Mouse (Mus musculus) midbrain, embryonic 16.5 days (tissue): ENCODE results near the gene Nfkbie. TPM values are rescaled to one million over a fixed set of nuclear protein-coding genes. Genes with fewer than 3 reads are reported as not detected.

Experiments used
- ATAC-seq: fragments of 200-750 bp; cut with Nextera tagmentation; 2 replicates; pipeline ENCODE4 v1.8.0; 2017; ENCODE audit warnings: moderate TSS enrichment
- H3K27ac ChIP-seq: fragments of 300-500 bp; sonication (generic); 2 replicates; pipeline ENCODE4 v1.5.1; 2014; ENCODE audit warnings: mild to moderate bottlenecking, low read length, mixed read lengths
- H3K27me3 ChIP-seq: fragments of 300-500 bp; sonication (generic); 2 replicates; pipeline ENCODE4 v1.6.1; 2014; ENCODE audit warnings: low read depth, low read length, mixed read lengths; ENCODE audit not compliant: control insufficient read depth, insufficient read depth
- H3K36me3 ChIP-seq: fragments of 300-500 bp; sonication (generic); 2 replicates; pipeline ENCODE4 v1.6.1; 2014; ENCODE audit warnings: mild to moderate bottlenecking, low read length, moderate library complexity, mixed read lengths; ENCODE audit not compliant: control insufficient read depth, insufficient read depth
- H3K4me1 ChIP-seq: fragments of 300-500 bp; sonication (generic); 2 replicates; pipeline ENCODE4 v1.6.1; 2014; ENCODE audit warnings: mild to moderate bottlenecking, low read length, mixed read lengths; ENCODE audit not compliant: control insufficient read depth, insufficient read depth
- H3K4me2 ChIP-seq: fragments of 300-500 bp; sonication (generic); 2 replicates; pipeline ENCODE4 v1.6.1; 2014; ENCODE audit warnings: mild to moderate bottlenecking, low read length, mixed read lengths
- H3K4me3 ChIP-seq: fragments of 300-500 bp; sonication (generic); 2 replicates; pipeline ENCODE4 v1.5.1; 2014; ENCODE audit warnings: low read depth, mild to moderate bottlenecking, low read length, moderate library complexity, mixed read lengths
- H3K9ac ChIP-seq: fragments of 300-500 bp; sonication (generic); 2 replicates; pipeline ENCODE4 v1.6.1; 2014; ENCODE audit warnings: low read depth, low read length, mixed read lengths
- H3K9me3 ChIP-seq: fragments of 300-500 bp; sonication (generic); replicated peaks from 2 replicates; pipeline ENCODE4 v1.6.1; 2014; ENCODE audit warnings: mild to moderate bottlenecking, low read length, mixed read lengths; ENCODE audit not compliant: control insufficient read depth, poor library complexity, severe bottlenecking
- WGBS: fragments of 180-500 bp; shearing (Covaris S2); extraction: QIAGEN DNeasy Blood & Tissue Kit; methylation state at CpG from one replicate; pipeline ENCODE4 v1.1.7; 2014; 5-methylcytosine and 5-hydroxymethylcytosine counted together
- polyA plus RNA-seq: library from polyadenylated mRNA; unstranded; fragments of >200 nt; fragmentation: Nextera tagmentation; extraction: Ambion mirVana; gene quantifications from 2 replicates; pipeline ENCODE4 v1.2.1, GENCODE M21; 2015

Nfkbie gene
- polyA plus RNA-seq, 1 experiment from 2014 or later, result 3.7 TPM

- peak within 1 kb of the TSS; percentile 91 for H3K4me2 ChIP-seq
- peak; percentile 79 for ATAC-seq
- H3K9me3 ChIP-seq, result no peaks in the 10 kb centered on the region
- H3K27ac ChIP-seq, result peak within 1 kb of the TSS; percentile 100
- H3K4me1 ChIP-seq, result peaks cover 36% of the 10 kb centered on the region
- H3K9ac ChIP-seq, result peak within 1 kb of the TSS; percentile 100
- WGBS, result under 1% methylated on average over 37 of the region's 41 CpGs
- H3K4me3 ChIP-seq, result peak within 1 kb of the TSS; percentile 99
- H3K27me3 ChIP-seq, result no peaks in the 10 kb centered on the region
- H3K36me3 ChIP-seq, result peaks cover 31% of the 10 kb centered on the region
Measured at GRCm38 (mm10) chr17:45573087-45573779, 17.7 kb downstream of the Nfkbie start, which contains the start of gene Hsp90ab1. Gene Hsp90ab1, minus strand, starts transcription at chr17:45573271.

- peak overlapping the region; percentile 99 for H3K4me3 ChIP-seq
- H3K9ac ChIP-seq, result peak overlapping the region; percentile 96
- H3K9me3 ChIP-seq, result no peaks in the 10 kb centered on the region
- H3K4me1 ChIP-seq, result peaks cover 36% of the 10 kb centered on the region
- H3K27ac ChIP-seq, result peak overlapping the region; percentile 100
- peak overlapping the region; percentile 91 for H3K4me2 ChIP-seq
- WGBS, result 0% methylated on average over 16 of the region's 18 CpGs
- H3K27me3 ChIP-seq, result no peaks in the 10 kb centered on the region
- H3K36me3 ChIP-seq, result peaks cover 29% of the 10 kb centered on the region
- peak; percentile 75 for ATAC-seq
Measured at GRCm38 (mm10) chr17:45573780-45574123, 18.2 kb downstream of the Nfkbie start.

DNA sequence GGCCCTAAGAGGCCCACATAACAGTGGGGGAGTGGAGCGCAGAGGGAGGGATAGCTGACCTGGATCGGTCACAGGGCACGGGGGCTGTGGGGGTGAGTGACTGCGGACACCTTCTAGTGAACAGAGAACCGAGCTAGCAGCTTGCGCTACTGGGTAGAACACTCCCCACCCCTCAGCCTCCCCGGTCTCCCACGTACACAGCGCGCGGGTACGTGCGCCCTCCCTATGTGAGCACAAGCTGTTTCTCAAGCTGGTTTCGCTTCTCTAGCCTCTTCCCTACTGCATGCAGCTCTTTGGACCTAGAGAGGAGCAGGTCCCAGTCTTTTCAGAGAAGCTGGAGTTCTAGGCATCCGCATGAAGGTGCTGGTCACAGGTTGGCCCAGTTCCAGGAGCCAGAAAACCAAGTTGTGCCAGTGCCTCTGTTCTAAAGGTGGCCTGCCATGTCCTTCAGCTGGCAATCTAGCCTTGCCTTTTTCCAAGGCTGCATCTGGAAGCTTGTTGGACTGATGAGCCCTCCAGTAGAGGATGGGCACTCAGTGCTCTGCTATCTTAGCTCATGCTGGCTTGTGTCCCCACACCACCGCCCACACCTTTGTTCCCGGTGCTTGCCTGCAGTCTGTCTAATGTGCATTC, 18.7 kb downstream of the Nfkbie start:
- H3K9ac ChIP-seq, result peak overlapping the region; percentile 96
- H3K9me3 ChIP-seq, result no peaks in the 10 kb centered on the region
- H3K27ac ChIP-seq, result peak overlapping the region; percentile 100
- peak; percentile 67 for ATAC-seq
- no peaks in the 10 kb centered on the region for H3K27me3 ChIP-seq
- peaks cover 32% of the 10 kb centered on the region for H3K4me1 ChIP-seq
- peak overlapping the region; percentile 91 for H3K4me2 ChIP-seq
- peak overlapping the region; percentile 99 for H3K4me3 ChIP-seq
- H3K36me3 ChIP-seq, result peaks cover 25% of the 10 kb centered on the region
- under 1% methylated on average over 17 of the region's 17 CpGs for WGBS

GRCm38 (mm10) chr17:45575123-45575897, 19.8 kb downstream of the Nfkbie start:
- Histone ChIP-seq H3K27ac (peak overlapping the region; percentile 100), H3K4me3 (no peak overlapping the region), H3K4me2 (peak overlapping the region; percentile 91; the same call in 1 of the 2 replicates), H3K9ac (no peak overlapping the region), H3K36me3 (peaks cover 14% of the 10 kb centered on the region), H3K4me1 (peaks cover 26% of the 10 kb centered on the region), H3K9me3 (no peaks in the 10 kb centered on the region), H3K27me3 (no peaks in the 10 kb centered on the region)
- ATAC-seq, result no peak
- WGBS, result 89% methylated on average over 8 of the region's 8 CpGs

GRCm38 (mm10) chr17:45578242-45578641, 22.7 kb downstream of the Nfkbie start:
- Histone ChIP-seq H3K9me3 (no peaks in the 10 kb centered on the region), H3K27ac (no peak overlapping the region), H3K4me3 (no peak overlapping the region), H3K4me1 (peaks cover 10% of the 10 kb centered on the region), H3K27me3 (no peaks in the 10 kb centered on the region), H3K9ac (no peak overlapping the region), H3K36me3 (no peaks in the 10 kb centered on the region), H3K4me2 (no peak overlapping the region)
- WGBS, result 55% methylated on average over 5 of the region's 5 CpGs
- ATAC-seq, result no peak

DNA sequence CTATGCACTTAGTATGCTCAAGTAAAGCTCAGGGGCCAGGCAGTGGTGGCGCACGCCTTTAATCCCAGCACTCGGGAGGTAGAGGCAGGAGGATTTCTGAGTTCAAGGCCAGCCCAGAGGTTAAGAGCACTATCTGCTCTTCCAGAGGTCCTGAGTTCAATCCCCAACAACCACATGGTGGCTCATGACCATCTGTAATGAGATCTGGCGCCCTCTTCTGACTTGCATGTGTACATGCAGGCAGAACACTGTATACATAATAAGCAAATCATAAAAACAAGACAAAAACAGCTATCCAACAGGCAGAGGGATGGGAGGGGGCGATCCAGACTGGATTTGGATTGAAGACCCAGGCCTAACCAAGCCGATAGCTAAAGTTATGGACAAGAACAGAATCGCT, 23.3 kb downstream of the Nfkbie start:
- ATAC-seq, result no peak
- no peak overlapping the region for H3K9ac ChIP-seq
- no peaks in the 10 kb centered on the region for H3K9me3 ChIP-seq
- no peaks in the 10 kb centered on the region for H3K27me3 ChIP-seq
- no peaks in the 10 kb centered on the region for H3K36me3 ChIP-seq
- H3K4me1 ChIP-seq, result peaks cover 10% of the 10 kb centered on the region
- no peak overlapping the region for H3K27ac ChIP-seq
- no peak overlapping the region for H3K4me3 ChIP-seq
- WGBS, result 69% methylated on average over 7 of the region's 7 CpGs
- H3K4me2 ChIP-seq, result no peak overlapping the region

GRCm38 (mm10) chr17:45579554-45579953, 24.1 kb downstream of the Nfkbie start:
- Histone ChIP-seq H3K27ac (no peak overlapping the region), H3K4me2 (no peak overlapping the region), H3K9ac (no peak overlapping the region), H3K4me3 (no peak overlapping the region), H3K27me3 (no peaks in the 10 kb centered on the region), H3K9me3 (no peaks in the 10 kb centered on the region), H3K4me1 (peaks cover 11% of the 10 kb centered on the region), H3K36me3 (no peaks in the 10 kb centered on the region)
- ATAC-seq, result no peak
- 86% methylated on average over 4 of the region's 4 CpGs for WGBS

DNA sequence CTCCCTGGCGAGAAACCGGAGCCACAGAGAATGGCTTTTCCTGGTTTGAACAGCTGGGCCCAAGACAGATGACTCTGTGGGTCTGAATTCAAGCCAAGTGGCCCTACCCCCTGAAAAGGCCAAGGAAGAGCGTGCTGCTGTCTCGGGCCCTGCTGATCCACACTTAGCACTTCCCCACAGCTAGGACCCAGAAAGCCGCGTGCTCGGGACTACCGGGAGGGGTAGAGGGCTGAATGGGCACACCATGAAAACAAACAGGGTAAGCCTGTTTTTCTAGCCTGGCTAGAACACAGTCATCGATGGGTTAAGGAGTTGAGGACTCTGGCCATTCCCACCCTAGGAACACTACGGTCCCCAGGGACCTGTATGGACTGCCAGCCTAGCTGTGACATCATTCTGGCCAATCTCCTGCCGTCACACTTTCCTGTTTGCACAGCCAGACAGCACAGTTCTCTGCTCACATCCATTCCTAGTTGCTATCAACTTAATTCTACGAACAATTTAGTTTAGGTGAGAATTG, 25.5 kb downstream of the Nfkbie start:
- Histone ChIP-seq H3K9ac (no peak overlapping the region), H3K4me2 (no peak overlapping the region), H3K27me3 (no peaks in the 10 kb centered on the region), H3K4me3 (no peak overlapping the region), H3K9me3 (no peaks in the 10 kb centered on the region), H3K36me3 (no peaks in the 10 kb centered on the region), H3K27ac (no peak overlapping the region), H3K4me1 (peaks cover 13% of the 10 kb centered on the region)
- 53% methylated on average over 12 of the region's 12 CpGs for WGBS
- ATAC-seq, result no peak
